Mouse (Mus musculus) frontal cortex, adult (tissue): ENCODE results near the gene Vmn1r135.
"Not testable (repeated sequence)": the region's sequence is repeated elsewhere in the genome, so short reads cannot be mapped to it uniquely, and the experiment has no call there.

Experiments used
- ATAC-seq: cut with Nextera tagmentation; 2 replicates; pipeline ENCODE4 v1.9.2; 2017; ENCODE audit warnings: mild to moderate bottlenecking, moderate library complexity, mixed read lengths; ENCODE audit not compliant: low TSS enrichment

The Vmn1r135 gene

DNA sequence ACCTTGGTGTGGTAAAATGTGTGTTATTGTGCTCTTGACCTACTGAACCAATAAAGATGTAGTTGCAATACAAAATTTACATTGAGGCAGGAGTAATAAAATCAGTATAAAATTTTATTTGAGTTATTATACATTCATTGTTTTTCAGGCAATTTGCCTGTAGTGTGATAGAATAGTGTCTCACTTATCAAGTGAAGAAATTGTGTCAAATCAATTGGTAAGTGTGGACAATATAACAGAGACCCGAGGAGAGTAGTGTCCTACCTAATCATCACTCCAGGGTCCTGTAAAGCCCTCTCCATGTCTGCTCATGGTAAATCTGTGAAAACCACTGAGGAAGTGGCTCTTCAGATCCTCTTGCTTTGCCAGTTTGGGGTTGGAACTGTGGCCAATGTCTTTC, at the start of gene Vmn1r135:
TSS of gene Vmn1r135 (plus strand) at position 301 of the 400 bp plus-strand sequence.
- ATAC-seq, result not testable (repeated sequence)

- not testable (repeated sequence) for ATAC-seq
Observed at GRCm38 (mm10) chr7:21796628-21797027, 35.5 kb upstream of the Vmn1r135 start, which contains the start of gene Gm4177. Gm4177 (minus strand) TSS chr7:21796728.

DNA sequence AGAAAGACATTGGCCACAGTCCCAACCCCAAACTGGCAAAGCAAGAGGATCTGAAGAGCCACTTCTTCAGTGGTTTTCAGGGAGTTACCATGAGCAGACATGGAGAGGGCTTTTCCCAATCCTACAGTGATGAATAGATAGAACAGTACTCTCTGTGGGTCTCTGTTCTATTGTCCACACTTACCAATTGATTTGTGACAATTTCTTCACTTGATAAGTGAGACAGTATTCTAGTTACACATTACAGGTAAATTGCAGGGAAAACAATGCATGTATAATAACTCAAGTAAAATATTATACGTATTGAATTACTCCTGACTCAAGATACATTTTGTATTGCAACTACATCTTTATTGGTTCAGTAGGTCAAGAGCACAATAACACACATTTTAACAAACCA, 12.0 kb downstream of the Vmn1r135 start, which contains the start of gene Gm5725:
TSS of gene Gm5725 (minus strand) at position 101 of the 400 bp plus-strand sequence.
- ATAC-seq, result not testable (repeated sequence)
